Mouse (Mus musculus): ENCODE measurements around the gene Kcnj6. TPM values are rescaled to one million over a fixed set of nuclear protein-coding genes. Genes with fewer than 3 reads are reported as not detected.

Kcnj6 gene
- polyA plus RNA-seq, 1 experiment from 2014 or later, result 0.08 TPM

DNA sequence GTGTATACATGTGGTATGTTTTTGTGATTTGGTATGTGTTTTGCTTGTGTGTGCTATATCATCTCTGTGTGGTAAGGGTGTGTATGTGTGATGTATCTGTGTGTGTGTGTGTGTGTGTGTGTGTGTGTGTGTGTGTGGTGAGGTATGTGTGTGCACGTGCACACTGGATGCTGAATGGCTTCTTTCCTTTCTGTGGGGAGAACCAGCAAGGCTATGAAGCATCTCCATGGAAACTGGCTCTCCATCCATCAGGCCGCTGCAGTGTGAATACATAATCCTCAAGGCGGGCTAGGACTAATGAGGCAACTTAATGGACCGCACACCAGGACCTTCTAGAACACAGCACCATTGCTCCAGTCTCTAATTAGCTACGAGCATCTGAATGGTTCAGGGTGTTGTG is 78.3 kb downstream of the Kcnj6 start:
- WGBS, result 77% methylated on average over 5 of the region's 5 CpGs
- H3K4me3 ChIP-seq (ENCODE audit: low read depth, low read length), result no peak overlapping the region
- H3K27me3 ChIP-seq (replicated peaks; ENCODE audit: control insufficient read depth, insufficient read depth, low read length), result no peaks in the 10 kb centered on the region
- no peak overlapping the region for H3K4me2 ChIP-seq (ENCODE audit: low read length)
- H3K36me3 ChIP-seq (ENCODE audit: control insufficient read depth, insufficient read depth, low read length), result no peaks in the 10 kb centered on the region
- no peaks in the 10 kb centered on the region for H3K9me3 ChIP-seq (ENCODE audit: control insufficient read depth, low read length)
- no peak overlapping the region for H3K27ac ChIP-seq (ENCODE audit: low read depth)
- no peaks in the 10 kb centered on the region for H3K4me1 ChIP-seq (replicated peaks; ENCODE audit: control insufficient read depth, insufficient read depth, low read length)
- H3K9ac ChIP-seq (ENCODE audit: low read length), result no peak overlapping the region
- DNase-seq (ENCODE audit: low spot score), result no peak
- no peak for ATAC-seq (replicated peaks; ENCODE audit: low FRiP score, low TSS enrichment, low read depth)

DNA sequence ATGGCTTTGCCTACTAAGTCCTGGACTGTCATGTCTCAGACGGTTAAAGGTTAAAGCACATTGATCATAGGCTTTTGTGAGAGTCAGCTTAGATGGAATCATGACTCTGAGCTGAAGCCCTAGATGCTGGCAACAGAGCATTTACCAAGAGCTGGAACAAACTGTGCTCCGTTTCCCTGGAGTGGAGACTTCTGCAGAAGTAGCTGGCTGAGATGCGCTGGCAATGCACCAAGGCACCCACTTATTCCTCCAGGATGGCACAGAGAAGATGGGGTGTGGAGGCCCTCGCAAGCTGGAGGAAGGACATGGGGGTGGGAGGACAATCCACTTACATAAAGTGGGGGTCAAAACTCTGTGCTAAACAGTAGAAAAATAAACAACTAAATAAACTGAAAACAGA is 91.5 kb downstream of the Kcnj6 start:
- no peaks in the 10 kb centered on the region for H3K9me3 ChIP-seq (ENCODE audit: control insufficient read depth, low read length)
- H3K9ac ChIP-seq (ENCODE audit: low read length), result no peak overlapping the region
- no peak overlapping the region for H3K4me2 ChIP-seq (ENCODE audit: low read length)
- H3K27me3 ChIP-seq (replicated peaks; ENCODE audit: control insufficient read depth, insufficient read depth, low read length), result no peaks in the 10 kb centered on the region
- 89% methylated on average over 4 of the region's 4 CpGs for WGBS
- H3K4me3 ChIP-seq (ENCODE audit: low read depth, low read length), result no peak overlapping the region
- no peaks in the 10 kb centered on the region for H3K4me1 ChIP-seq (replicated peaks; ENCODE audit: control insufficient read depth, insufficient read depth, low read length)
- no peak overlapping the region for H3K27ac ChIP-seq (ENCODE audit: low read depth)
- no peaks in the 10 kb centered on the region for H3K36me3 ChIP-seq (ENCODE audit: control insufficient read depth, insufficient read depth, low read length)
- no peak for ATAC-seq (replicated peaks; ENCODE audit: low FRiP score, low TSS enrichment, low read depth)
- no peak for DNase-seq (ENCODE audit: low spot score)

DNA sequence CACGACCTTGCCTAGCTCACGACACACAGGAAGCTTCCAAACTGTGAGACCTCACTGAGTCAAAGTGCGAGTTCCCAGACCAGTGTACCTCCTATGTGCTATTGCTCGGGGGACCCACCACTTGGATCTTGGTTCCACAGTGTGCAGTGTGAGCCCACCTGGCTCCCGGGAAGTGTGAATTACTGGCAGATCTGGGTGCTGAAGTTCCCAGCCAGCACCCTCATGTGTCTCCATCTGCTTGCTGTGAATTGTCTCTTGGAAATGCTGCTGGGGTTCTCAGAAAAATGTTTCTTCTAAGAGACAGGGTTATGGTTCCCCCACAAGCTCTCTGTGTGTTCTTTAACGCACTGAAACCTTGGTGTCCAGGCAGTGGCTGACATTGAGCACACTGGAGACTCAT is 98.7 kb downstream of the Kcnj6 start:
- H3K4me1 ChIP-seq (replicated peaks; ENCODE audit: control insufficient read depth, insufficient read depth, low read length), result no peaks in the 10 kb centered on the region
- no peaks in the 10 kb centered on the region for H3K9me3 ChIP-seq (ENCODE audit: control insufficient read depth, low read length)
- H3K4me2 ChIP-seq (ENCODE audit: low read length), result no peak overlapping the region
- no peak for ATAC-seq (replicated peaks; ENCODE audit: low FRiP score, low TSS enrichment, low read depth)
- no peak overlapping the region for H3K4me3 ChIP-seq (ENCODE audit: low read depth, low read length)
- DNase-seq (ENCODE audit: low spot score), result no peak
- WGBS, result 82% methylated on average over 6 of the region's 6 CpGs
- H3K27ac ChIP-seq (ENCODE audit: low read depth), result no peak overlapping the region
- no peaks in the 10 kb centered on the region for H3K36me3 ChIP-seq (ENCODE audit: control insufficient read depth, insufficient read depth, low read length)
- no peak overlapping the region for H3K9ac ChIP-seq (ENCODE audit: low read length)
- no peaks in the 10 kb centered on the region for H3K27me3 ChIP-seq (replicated peaks; ENCODE audit: control insufficient read depth, insufficient read depth, low read length)

DNA sequence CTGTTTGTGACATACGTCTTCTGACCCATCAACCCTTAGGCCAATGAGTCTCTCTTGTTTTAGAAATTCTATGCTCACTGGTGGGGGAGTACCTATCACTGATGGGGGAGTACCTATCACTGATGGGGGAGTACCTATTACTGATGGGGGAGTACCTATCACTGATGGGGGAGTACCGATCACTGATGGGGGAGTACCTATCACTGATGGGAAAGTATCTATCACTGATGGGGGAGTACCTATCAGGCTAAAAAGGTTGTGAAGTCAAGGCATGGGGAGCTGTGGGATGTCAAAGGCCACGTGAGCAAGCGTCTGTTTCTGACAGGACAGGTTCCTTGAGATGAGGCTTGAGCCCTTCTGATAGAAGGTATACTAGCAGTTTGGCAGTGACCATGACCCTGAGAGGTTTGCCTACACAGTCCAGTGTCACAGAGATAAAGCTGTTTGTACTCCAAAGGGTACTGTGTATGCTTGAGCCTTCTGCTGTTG is 105.3 kb downstream of the Kcnj6 start:
- no peak overlapping the region for H3K9ac ChIP-seq (ENCODE audit: low read length)
- H3K4me2 ChIP-seq (ENCODE audit: low read length), result no peak overlapping the region
- H3K36me3 ChIP-seq (ENCODE audit: control insufficient read depth, insufficient read depth, low read length), result no peaks in the 10 kb centered on the region
- no peaks in the 10 kb centered on the region for H3K9me3 ChIP-seq (ENCODE audit: control insufficient read depth, low read length)
- H3K4me3 ChIP-seq (ENCODE audit: low read depth, low read length), result no peak overlapping the region
- no peak overlapping the region for H3K27ac ChIP-seq (ENCODE audit: low read depth)
- DNase-seq (ENCODE audit: low spot score), result no peak
- WGBS, result 85% methylated on average over 4 of the region's 4 CpGs
- ATAC-seq (replicated peaks; ENCODE audit: low FRiP score, low TSS enrichment, low read depth), result no peak
- no peaks in the 10 kb centered on the region for H3K27me3 ChIP-seq (replicated peaks; ENCODE audit: control insufficient read depth, insufficient read depth, low read length)
- H3K4me1 ChIP-seq (replicated peaks; ENCODE audit: control insufficient read depth, insufficient read depth, low read length), result no peaks in the 10 kb centered on the region

DNA sequence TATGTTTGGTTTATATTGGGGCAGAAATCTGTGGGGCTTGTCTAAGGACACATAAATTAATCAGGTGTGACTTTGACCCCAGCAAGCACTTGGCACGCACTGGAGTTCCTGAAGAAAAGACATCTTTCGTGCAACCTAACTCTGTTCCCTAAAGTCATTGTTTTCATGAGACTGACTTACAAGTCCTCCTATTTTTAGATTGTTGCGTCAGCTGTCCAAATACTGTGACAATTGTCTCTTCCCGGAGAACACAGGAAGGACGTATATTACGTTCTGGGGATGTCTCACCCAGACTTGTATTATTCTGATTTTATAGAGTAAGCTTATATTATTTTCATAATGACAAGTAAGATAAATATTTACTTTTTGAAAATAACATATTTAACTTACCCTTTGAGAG is 106.9 kb downstream of the Kcnj6 start:
- no peak overlapping the region for H3K27ac ChIP-seq (ENCODE audit: low read depth)
- H3K4me3 ChIP-seq (ENCODE audit: low read depth, low read length), result no peak overlapping the region
- H3K36me3 ChIP-seq (ENCODE audit: control insufficient read depth, insufficient read depth, low read length), result no peaks in the 10 kb centered on the region
- 62% methylated on average over 6 of the region's 6 CpGs for WGBS
- H3K4me2 ChIP-seq (ENCODE audit: low read length), result no peak overlapping the region
- no peaks in the 10 kb centered on the region for H3K9me3 ChIP-seq (ENCODE audit: control insufficient read depth, low read length)
- no peaks in the 10 kb centered on the region for H3K27me3 ChIP-seq (replicated peaks; ENCODE audit: control insufficient read depth, insufficient read depth, low read length)
- ATAC-seq (replicated peaks; ENCODE audit: low FRiP score, low TSS enrichment, low read depth), result no peak
- H3K9ac ChIP-seq (ENCODE audit: low read length), result no peak overlapping the region
- DNase-seq (ENCODE audit: low spot score), result no peak
- no peaks in the 10 kb centered on the region for H3K4me1 ChIP-seq (replicated peaks; ENCODE audit: control insufficient read depth, insufficient read depth, low read length)

DNA sequence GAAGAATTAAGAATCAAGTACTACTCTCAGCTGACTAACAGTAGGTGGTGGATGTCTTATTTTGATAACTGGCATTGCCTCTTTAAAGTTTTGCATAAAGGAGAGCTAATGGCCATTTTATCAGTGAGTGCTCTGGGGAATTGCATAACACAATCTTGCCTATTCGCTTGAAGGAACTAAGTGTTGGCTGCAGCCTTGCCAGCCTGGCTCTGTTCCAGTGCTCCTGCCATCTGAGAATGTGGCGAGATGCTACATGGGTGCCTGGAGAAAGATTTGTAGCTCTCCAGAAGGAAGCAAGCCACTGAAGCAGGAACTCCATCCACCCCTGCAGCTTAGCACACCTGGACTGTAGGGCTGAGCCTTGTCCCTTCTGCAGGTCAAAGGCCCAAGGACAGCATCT is 107.4 kb downstream of the Kcnj6 start:
- 76% methylated on average over 2 of the region's 2 CpGs for WGBS
- DNase-seq (ENCODE audit: low spot score) (no peak), ATAC-seq (replicated peaks; ENCODE audit: low FRiP score, low TSS enrichment, low read depth) (no peak)
- H3K9ac ChIP-seq (ENCODE audit: low read length), result no peak overlapping the region
- no peak overlapping the region for H3K27ac ChIP-seq (ENCODE audit: low read depth)
- no peaks in the 10 kb centered on the region for H3K9me3 ChIP-seq (ENCODE audit: control insufficient read depth, low read length)
- no peak overlapping the region for H3K4me3 ChIP-seq (ENCODE audit: low read depth, low read length)
- no peak overlapping the region for H3K4me2 ChIP-seq (ENCODE audit: low read length)
- no peaks in the 10 kb centered on the region for H3K27me3 ChIP-seq (replicated peaks; ENCODE audit: control insufficient read depth, insufficient read depth, low read length)
- H3K4me1 ChIP-seq (replicated peaks; ENCODE audit: control insufficient read depth, insufficient read depth, low read length), result no peaks in the 10 kb centered on the region
- H3K36me3 ChIP-seq (ENCODE audit: control insufficient read depth, insufficient read depth, low read length), result no peaks in the 10 kb centered on the region

DNA sequence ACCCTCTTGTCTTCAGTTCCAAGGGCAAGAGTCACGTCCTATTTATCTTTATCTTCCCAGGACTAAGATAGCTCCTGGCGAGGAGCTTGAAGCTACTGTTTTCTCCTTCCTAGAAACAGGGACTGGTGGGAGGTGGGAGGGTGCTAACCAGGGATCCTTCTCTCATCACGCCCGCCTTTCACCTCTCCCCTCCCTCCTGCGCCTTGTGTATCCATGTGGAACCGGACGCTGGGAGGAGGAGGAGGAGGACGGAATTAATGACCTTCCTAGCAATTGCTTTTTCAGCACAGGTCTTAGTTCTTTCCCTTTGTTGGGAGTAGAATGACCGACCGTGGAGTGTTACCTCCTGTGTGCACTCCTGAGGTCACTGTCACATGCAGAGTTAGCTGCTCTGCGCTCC is 108.9 kb downstream of the Kcnj6 start:
- H3K9ac ChIP-seq (ENCODE audit: low read length), result no peak overlapping the region
- H3K4me3 ChIP-seq (ENCODE audit: low read depth, low read length), result no peak overlapping the region
- ATAC-seq (replicated peaks; ENCODE audit: low FRiP score, low TSS enrichment, low read depth) (no peak), DNase-seq (ENCODE audit: low spot score) (no peak)
- H3K27ac ChIP-seq (ENCODE audit: low read depth), result no peak overlapping the region
- H3K36me3 ChIP-seq (ENCODE audit: control insufficient read depth, insufficient read depth, low read length), result no peaks in the 10 kb centered on the region
- 64% methylated on average over 11 of the region's 11 CpGs for WGBS
- no peak overlapping the region for H3K4me2 ChIP-seq (ENCODE audit: low read length)
- no peaks in the 10 kb centered on the region for H3K27me3 ChIP-seq (replicated peaks; ENCODE audit: control insufficient read depth, insufficient read depth, low read length)
- no peaks in the 10 kb centered on the region for H3K9me3 ChIP-seq (ENCODE audit: control insufficient read depth, low read length)
- H3K4me1 ChIP-seq (replicated peaks; ENCODE audit: control insufficient read depth, insufficient read depth, low read length), result no peaks in the 10 kb centered on the region

DNA sequence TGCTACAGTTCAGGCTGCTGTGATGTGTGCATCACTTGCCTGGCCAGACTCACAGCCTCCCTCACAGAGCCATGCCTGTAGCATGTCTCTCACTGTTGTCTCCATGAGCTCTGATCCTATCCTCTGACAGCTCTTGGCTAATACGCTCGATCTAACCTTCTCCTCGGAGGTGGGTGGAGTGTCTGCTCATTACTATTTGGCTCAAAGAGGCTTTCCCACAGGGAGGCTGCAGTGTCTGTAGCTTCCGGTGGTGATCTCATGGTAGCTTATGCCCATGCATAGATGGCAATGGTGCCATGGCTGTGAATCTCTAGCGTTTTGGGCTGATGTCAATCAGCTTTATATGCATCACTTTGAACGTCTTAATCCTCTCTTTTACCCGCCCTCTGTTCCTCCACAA is 111.1 kb downstream of the Kcnj6 start:
- Histone ChIP-seq H3K9me3 (ENCODE audit: control insufficient read depth, low read length) (no peaks in the 10 kb centered on the region), H3K36me3 (ENCODE audit: control insufficient read depth, insufficient read depth, low read length) (no peaks in the 10 kb centered on the region), H3K27ac (ENCODE audit: low read depth) (no peak overlapping the region), H3K27me3 (replicated peaks; ENCODE audit: control insufficient read depth, insufficient read depth, low read length) (no peaks in the 10 kb centered on the region), H3K4me2 (ENCODE audit: low read length) (no peak overlapping the region), H3K9ac (ENCODE audit: low read length) (no peak overlapping the region), H3K4me1 (replicated peaks; ENCODE audit: control insufficient read depth, insufficient read depth, low read length) (no peaks in the 10 kb centered on the region), H3K4me3 (ENCODE audit: low read depth, low read length) (no peak overlapping the region)
- DNase-seq (ENCODE audit: low spot score) (no peak), ATAC-seq (replicated peaks; ENCODE audit: low FRiP score, low TSS enrichment, low read depth) (no peak)
- 78% methylated on average over 7 of the region's 7 CpGs for WGBS

DNA sequence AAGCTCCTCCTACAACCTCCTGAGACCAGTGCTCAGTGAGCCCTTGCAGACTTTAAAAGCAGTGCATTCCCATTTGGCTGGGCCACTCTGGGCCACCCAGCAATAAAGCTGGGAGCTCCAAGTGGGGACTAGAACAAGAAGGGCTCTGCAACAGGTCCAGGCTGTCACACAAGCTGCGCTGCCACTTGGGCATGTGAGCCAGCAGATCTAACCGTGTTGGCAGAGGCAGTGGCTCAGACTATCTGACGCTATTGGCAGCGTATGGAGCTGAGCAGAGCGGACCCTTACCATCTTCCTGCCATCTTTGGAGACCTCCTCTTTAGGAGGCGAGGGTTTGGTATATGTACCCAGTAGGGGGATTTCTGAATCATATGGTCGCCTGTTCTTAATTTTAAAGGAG is 112.4 kb downstream of the Kcnj6 start:
- Histone ChIP-seq H3K27me3 (replicated peaks; ENCODE audit: control insufficient read depth, insufficient read depth, low read length) (no peaks in the 10 kb centered on the region), H3K9me3 (ENCODE audit: control insufficient read depth, low read length) (no peaks in the 10 kb centered on the region), H3K4me1 (replicated peaks; ENCODE audit: control insufficient read depth, insufficient read depth, low read length) (no peaks in the 10 kb centered on the region), H3K27ac (ENCODE audit: low read depth) (no peak overlapping the region), H3K4me2 (ENCODE audit: low read length) (no peak overlapping the region), H3K9ac (ENCODE audit: low read length) (no peak overlapping the region), H3K4me3 (ENCODE audit: low read depth, low read length) (no peak overlapping the region), H3K36me3 (ENCODE audit: control insufficient read depth, insufficient read depth, low read length) (no peaks in the 10 kb centered on the region)
- ATAC-seq (replicated peaks; ENCODE audit: low FRiP score, low TSS enrichment, low read depth) (no peak), DNase-seq (ENCODE audit: low spot score) (no peak)
- WGBS, result 81% methylated on average over 7 of the region's 7 CpGs

Measured in intestine, embryonic 14.5 days (tissue).